Mouse (Mus musculus) spleen, adult 10 weeks (tissue): Measurements from ENCODE around the gene Carf. TPM values are rescaled to one million over a fixed set of nuclear protein-coding genes. Genes with fewer than 3 reads are reported as not detected.

Experiments used
- polyA plus RNA-seq: library from polyadenylated mRNA; stranded (reverse); fragments of 350-450 nt; fragmentation: Illumina TruSeq; extraction: RNeasy Lipid Tissue Mini Kit (QIAGEN cat#74804); gene quantifications from one replicate; pipeline ENCODE4 v1.2.3, GENCODE M21; 2015; ENCODE audit warnings: low replicate concordance; ENCODE audit not compliant: insufficient read depth

Carf gene
- polyA plus RNA-seq, result 8.9 TPM

GRCm38 (mm10) chr1:60098024-60098781, at the start of gene Carf, which contains the start of gene Wdr12:
Carf (plus strand) TSS chr1:60098247.
Wdr12 (minus strand) TSS chr1:60098645.

DNA sequence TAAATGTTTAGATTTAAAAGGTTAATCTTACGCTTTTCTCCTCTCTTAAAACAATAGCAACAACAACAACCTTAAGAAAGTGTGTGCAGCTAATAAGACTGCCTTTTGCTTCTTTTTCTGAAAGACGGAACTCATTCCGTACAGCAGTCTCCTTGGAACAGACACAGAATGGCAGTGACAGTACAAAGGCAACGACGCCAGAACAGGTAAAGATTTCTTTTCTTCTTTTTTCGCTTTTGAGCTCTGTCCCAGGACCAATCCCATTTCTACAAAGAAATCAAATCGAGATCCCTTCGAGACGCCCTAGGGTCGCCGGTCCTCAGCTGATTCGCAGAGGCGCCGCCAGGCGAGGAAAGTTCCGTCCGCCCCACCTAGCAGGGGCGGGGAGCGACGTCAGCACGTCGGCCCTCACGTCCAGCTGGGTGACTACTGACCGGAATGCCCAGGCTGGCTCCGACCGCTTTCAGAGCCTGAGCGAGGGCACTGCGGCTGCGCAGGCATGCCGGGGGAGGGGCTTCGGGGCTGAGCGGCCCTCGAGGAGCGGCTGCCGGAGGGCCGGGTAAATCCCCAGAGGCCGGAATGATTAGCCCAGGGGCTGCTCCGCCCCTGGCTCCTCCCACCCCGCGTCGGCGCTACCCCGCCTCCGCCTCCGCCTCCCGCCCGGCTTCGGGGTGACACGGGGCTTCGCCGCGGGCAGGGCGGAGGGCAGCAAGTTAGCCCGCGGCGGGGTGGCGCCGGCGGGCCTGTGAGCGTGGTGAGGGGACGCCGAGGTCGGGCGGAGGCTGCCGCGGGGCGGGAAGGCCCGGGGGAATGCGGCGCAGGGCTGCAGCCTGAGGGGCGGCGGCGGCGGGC, 82.1 kb downstream of the Carf start, which contains the start of gene Nbeal1:
Gene Nbeal1 (plus strand): TSS at position 668 of the 852 bp plus-strand sequence.

Other genes starting within 250 kb of the Carf start
- 28.4 TPM for gene Fam117b, start 185.2 kb upstream of the Carf start, polyA plus RNA-seq
- gene Ica1l, start 55.1 kb upstream of the Carf start, polyA plus RNA-seq, result 0.11 TPM
- 43.1 TPM for gene Wdr12, start 398 bp downstream of the Carf start, polyA plus RNA-seq
- 10.9 TPM for gene Nbeal1, start 82.4 kb downstream of the Carf start, polyA plus RNA-seq
- gene Cyp20a1, start 245.1 kb downstream of the Carf start, polyA plus RNA-seq, result 22.7 TPM